Mouse (Mus musculus) heart, postnatal 0 days (tissue): ENCODE results near the gene Tns1. TPM values are rescaled to one million over a fixed set of nuclear protein-coding genes. Genes with fewer than 3 reads are reported as not detected.

ENCODE experiments used
- ATAC-seq: fragments of 200-750 bp; cut with Nextera tagmentation; 2 replicates; pipeline ENCODE4 v1.8.0; 2017; ENCODE audit warnings: low read depth, moderate number of reproducible peaks, moderate library complexity; ENCODE audit not compliant: insufficient read depth
- DNase-seq: peaks from one replicate; pipeline ENCODE4 v3.0.0-alpha.2; 2016; ENCODE audit warnings: low spot score
- H3K27ac ChIP-seq: fragments of 300-500 bp; sonication (generic); 2 replicates; pipeline ENCODE4 v1.5.1; 2014; ENCODE audit warnings: low read depth, mild to moderate bottlenecking
- H3K27me3 ChIP-seq: fragments of 300-500 bp; sonication (generic); 2 replicates; pipeline ENCODE4 v1.6.1; 2014; ENCODE audit warnings: low read length, mixed read lengths; ENCODE audit not compliant: control insufficient read depth, insufficient read depth
- H3K36me3 ChIP-seq: fragments of 300-500 bp; sonication (generic); replicated peaks from 2 replicates; pipeline ENCODE4 v1.6.1; 2014; ENCODE audit warnings: low read length, mixed read lengths; ENCODE audit not compliant: control insufficient read depth, insufficient read depth
- H3K4me1 ChIP-seq: fragments of 300-500 bp; sonication (generic); 2 replicates; pipeline ENCODE4 v1.6.1; 2014; ENCODE audit warnings: antibody characterized with exemption; ENCODE audit not compliant: control insufficient read depth, insufficient read depth
- H3K4me2 ChIP-seq: fragments of 300-500 bp; sonication (generic); 2 replicates; pipeline ENCODE4 v1.6.1; 2014; ENCODE audit warnings: low read depth, mild to moderate bottlenecking, low read length, moderate library complexity
- H3K4me3 ChIP-seq: fragments of 300-500 bp; sonication (generic); 2 replicates; pipeline ENCODE4 v1.5.1; 2014; ENCODE audit warnings: low read depth, low read length
- H3K9ac ChIP-seq: fragments of 300-500 bp; sonication (generic); replicated peaks from 2 replicates; pipeline ENCODE4 v1.6.1; 2014; ENCODE audit warnings: low read depth, low read length, mixed read lengths
- H3K9me3 ChIP-seq: fragments of 300-500 bp; sonication (generic); replicated peaks from 2 replicates; pipeline ENCODE4 v1.6.1; 2016; ENCODE audit warnings: low read length; ENCODE audit not compliant: control insufficient read depth
- CTCF ChIP-seq: IDR thresholded peaks from 2 replicates; pipeline ENCODE4 v1.5.1; 2016; ENCODE audit warnings: antibody characterized with exemption, control low read depth, low read depth
- EP300 ChIP-seq: IDR thresholded peaks from 2 replicates; pipeline ENCODE4 v1.6.1; 2016; ENCODE audit warnings: antibody characterized with exemption, low read depth
- WGBS: fragments of 180-500 bp; shearing (Covaris S2); extraction: QIAGEN DNeasy Blood & Tissue Kit; methylation state at CpG from one replicate; pipeline ENCODE4 v1.1.7; 2014; 5-methylcytosine and 5-hydroxymethylcytosine counted together
- polyA plus RNA-seq: library from polyadenylated mRNA; unstranded; fragments of >200 nt; fragmentation: Nextera tagmentation; extraction: Ambion mirVana; gene quantifications from 2 replicates; pipeline ENCODE4 v1.2.1, GENCODE M21; 2015
- total RNA-seq: library from RNA; depleted of rRNA; stranded (reverse); fragments of >200 nt; gene quantifications from 2 replicates; pipeline ENCODE4 v1.2.3, GENCODE M21; 2014; ENCODE audit warnings: low replicate concordance

The Tns1 gene
- total and polyA plus RNA-seq, 2 experiments from 2014 or later = 125 to 458 TPM

DNA sequence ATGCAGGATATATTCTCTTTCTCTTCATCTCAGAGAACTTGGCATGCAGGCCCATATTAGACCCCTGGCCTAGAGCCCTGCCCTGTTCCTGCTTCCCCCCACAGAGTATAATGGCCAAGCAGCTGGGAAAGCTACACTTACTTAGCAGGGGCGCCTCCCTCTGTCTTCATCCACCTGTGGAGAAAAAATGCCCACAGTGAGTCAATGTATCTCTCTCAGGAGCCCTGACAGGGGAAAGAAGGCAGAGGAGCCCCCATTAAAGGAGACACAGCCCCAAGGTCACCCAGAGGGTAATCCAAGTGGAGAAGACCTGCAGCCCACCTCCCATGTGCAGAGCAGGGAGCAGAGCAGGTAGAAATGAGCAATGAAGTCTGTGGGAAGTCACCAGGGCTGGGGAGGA lies 208.0 kb downstream of the Tns1 start:
- no peaks in the 10 kb centered on the region for H3K27me3 ChIP-seq
- H3K9ac ChIP-seq = 0 out of 2 replicates have a peak overlapping the region, but pooled peaks have one; percentile 16
- H3K27ac ChIP-seq = peak overlapping the region; percentile 87
- no peak overlapping the region for H3K4me2 ChIP-seq
- no peaks in the 10 kb centered on the region for H3K9me3 ChIP-seq
- TF ChIP-seq EP300 = no peak
- DNase-seq (no peak), ATAC-seq (no peak)
- peaks cover 98% of the 10 kb centered on the region for H3K36me3 ChIP-seq
- H3K4me1 ChIP-seq = peaks cover 53% of the 10 kb centered on the region
- 81% methylated on average over 1 of the region's 1 CpGs for WGBS
- H3K4me3 ChIP-seq = no peak overlapping the region

DNA sequence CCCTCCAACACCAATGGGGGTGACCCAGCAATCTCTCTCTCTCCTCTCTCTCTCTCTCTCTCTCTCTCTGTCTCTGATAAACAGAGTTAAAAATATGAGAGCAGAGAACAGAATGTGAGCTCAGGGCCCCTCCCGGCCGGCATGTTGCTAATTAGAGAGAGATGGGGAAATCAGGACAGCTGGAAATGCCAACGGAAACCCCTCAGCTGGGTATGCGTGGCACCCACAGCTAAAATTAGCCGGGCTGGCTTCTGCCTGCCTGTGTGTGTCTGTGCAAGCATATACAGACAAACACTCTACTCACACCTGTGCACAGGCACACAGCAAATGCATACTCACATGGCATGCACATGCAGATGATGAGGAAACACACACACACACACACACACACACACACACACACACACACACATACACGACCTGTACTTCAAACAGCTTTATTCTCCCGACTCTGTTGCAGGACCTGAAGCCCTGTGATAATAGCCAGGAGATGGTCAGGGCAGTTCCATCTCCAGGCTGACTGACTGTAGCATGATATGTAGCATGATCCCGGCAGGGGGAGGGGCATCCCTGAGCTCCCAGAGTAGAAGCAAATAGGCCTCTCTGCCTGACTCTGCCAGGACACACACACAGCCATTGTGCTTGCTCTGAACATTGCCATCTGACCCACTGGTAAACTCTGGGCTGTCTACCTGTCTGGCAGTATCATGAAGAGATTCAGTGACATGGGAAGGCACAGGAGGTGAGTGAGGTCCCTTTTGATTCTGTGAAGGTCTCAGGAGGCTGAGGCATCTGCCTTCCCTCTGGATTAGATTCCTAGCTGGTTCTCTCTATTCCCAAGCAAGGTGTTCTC lies 208.8 kb downstream of the Tns1 start:
- Histone ChIP-seq H3K9me3 (no peaks in the 10 kb centered on the region), H3K4me2 (no peak overlapping the region), H3K4me3 (no peak overlapping the region), H3K27me3 (no peaks in the 10 kb centered on the region), H3K27ac (peak overlapping the region; percentile 87), H3K9ac (peak overlapping the region; percentile 26; the same call in 1 of the 2 replicates), H3K36me3 (peaks cover 94% of the 10 kb centered on the region), H3K4me1 (peaks cover 48% of the 10 kb centered on the region)
- DNase-seq (peak; percentile 82), ATAC-seq (peak; percentile 65)
- TF ChIP-seq EP300 = peak; percentile 52; the same call in 1 of the 2 replicates
- TF ChIP-seq CTCF = no peak
- 30% methylated on average over 8 of the region's 8 CpGs for WGBS

DNA sequence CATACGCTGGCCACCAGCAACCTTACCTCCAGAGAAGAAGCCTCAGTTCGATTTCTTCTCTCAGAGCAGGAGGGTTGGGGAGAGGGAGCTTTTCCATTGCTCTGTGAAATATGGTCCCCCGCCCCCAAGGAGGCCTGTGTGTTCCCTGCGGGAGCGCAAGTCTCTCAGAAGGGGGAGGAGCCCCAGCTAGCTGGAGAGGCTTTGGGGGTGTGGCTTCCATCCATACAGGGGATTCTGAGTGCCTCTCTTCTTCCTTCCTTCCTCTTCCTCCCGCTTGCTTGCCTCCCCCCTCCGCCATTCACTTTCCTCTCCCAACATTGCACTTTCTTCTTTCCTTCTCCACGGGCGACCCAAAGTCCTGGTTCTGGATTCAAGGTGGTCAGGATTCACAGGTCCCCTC lies 210.2 kb downstream of the Tns1 start:
- H3K4me2 ChIP-seq = no peak overlapping the region
- peaks cover 40% of the 10 kb centered on the region for H3K4me1 ChIP-seq
- peak overlapping the region; percentile 87 for H3K27ac ChIP-seq
- no peaks in the 10 kb centered on the region for H3K27me3 ChIP-seq
- no peak overlapping the region for H3K4me3 ChIP-seq
- no peaks in the 10 kb centered on the region for H3K9me3 ChIP-seq
- 31% methylated on average over 8 of the region's 9 CpGs for WGBS
- H3K36me3 ChIP-seq = peaks cover 89% of the 10 kb centered on the region
- ATAC-seq (no peak), DNase-seq (no peak)
- H3K9ac ChIP-seq = no peak overlapping the region
- TF ChIP-seq CTCF = no peak
- TF ChIP-seq EP300 = no peak

DNA sequence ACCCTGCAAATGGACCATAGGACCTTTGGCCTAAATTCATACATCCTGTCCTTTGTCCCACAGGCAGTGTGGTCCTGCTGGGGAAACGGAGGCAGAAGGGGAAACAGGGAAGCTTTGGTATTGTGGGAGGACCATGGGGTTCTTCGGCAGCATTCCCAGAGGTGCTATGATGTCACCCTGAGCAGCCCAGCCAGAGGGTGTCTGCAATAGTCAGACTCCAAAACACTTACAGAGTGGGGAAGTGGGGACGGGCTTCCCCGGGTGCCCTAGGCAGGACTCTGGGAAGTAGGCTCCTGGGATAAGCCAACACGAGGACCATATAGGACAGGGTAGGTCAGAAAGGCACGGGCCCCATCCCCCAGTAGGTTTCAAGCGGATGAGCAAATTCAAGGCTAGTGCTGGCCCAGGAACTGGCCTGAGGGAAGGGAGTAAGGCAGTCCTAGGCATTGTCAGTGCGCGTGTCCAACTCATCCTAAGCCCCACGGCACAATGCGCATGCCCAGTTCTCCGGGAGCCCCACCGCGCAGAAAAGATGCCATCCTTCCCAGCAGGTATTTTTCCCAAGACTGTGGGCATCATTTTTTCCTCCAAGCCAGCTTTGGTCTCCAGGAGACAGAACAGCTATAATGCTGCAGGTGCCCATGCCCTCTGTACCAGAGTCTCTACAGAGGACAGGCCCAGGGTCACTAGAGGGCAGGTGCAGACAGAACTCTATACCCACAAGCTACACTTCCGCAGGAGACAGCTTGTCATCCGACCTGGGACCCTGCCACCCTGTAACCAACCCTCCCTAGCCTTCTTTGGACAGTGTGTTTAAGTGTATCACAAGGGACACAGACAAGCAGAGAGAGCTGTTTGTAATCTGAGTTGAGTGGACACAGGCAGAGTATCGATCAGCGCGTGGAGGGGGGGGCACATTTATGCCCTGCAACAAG lies 210.9 kb downstream of the Tns1 start:
- 67% methylated on average over 19 of the region's 19 CpGs for WGBS
- Histone ChIP-seq H3K9ac (no peak overlapping the region; the same call in 1 of the 2 replicates), H3K9me3 (no peaks in the 10 kb centered on the region), H3K4me2 (no peak overlapping the region), H3K27ac (peak overlapping the region; percentile 87), H3K4me1 (peaks cover 40% of the 10 kb centered on the region), H3K36me3 (peaks cover 82% of the 10 kb centered on the region), H3K4me3 (no peak overlapping the region), H3K27me3 (no peaks in the 10 kb centered on the region)
- no peak for TF ChIP-seq EP300
- no peak for TF ChIP-seq CTCF
- no peak for ATAC-seq
- DNase-seq = no peak

DNA sequence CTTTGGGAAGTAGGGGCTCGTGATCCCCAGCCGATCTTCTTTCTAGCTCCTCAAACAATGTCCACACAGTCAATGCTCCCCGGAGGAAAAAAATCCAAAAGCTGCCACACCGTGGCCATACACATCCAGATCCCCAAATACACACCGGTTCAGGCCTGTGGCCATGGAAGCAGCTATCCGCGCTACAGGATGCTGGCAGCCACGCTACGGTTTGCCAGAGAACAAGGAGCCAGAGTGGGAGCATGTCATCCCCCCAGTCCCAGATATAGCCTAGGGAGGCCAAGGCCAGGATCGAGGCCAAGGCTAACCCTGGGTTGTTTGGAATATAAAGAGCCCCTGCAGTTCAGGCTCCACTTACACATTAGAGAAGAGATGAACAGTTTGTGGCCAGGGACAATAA lies 211.8 kb downstream of the Tns1 start:
- no peak for TF ChIP-seq EP300
- ATAC-seq (no peak), DNase-seq (no peak)
- Histone ChIP-seq H3K4me3 (no peak overlapping the region), H3K9ac (no peak overlapping the region), H3K27me3 (no peaks in the 10 kb centered on the region), H3K4me1 (peaks cover 40% of the 10 kb centered on the region), H3K27ac (peak overlapping the region; percentile 87), H3K4me2 (no peak overlapping the region), H3K36me3 (peaks cover 73% of the 10 kb centered on the region), H3K9me3 (no peaks in the 10 kb centered on the region)
- 69% methylated on average over 10 of the region's 10 CpGs for WGBS
